Mouse (Mus musculus): ENCODE measurements around the gene Olfr294. TPM values are rescaled to one million over a fixed set of nuclear protein-coding genes. Genes with fewer than 3 reads are reported as not detected.

Gene Olfr294
- not detected in 2 replicates for polyA plus RNA-seq (2014; fragmentation: Nextera tagmentation; extraction: Ambion mirVana)

DNA sequence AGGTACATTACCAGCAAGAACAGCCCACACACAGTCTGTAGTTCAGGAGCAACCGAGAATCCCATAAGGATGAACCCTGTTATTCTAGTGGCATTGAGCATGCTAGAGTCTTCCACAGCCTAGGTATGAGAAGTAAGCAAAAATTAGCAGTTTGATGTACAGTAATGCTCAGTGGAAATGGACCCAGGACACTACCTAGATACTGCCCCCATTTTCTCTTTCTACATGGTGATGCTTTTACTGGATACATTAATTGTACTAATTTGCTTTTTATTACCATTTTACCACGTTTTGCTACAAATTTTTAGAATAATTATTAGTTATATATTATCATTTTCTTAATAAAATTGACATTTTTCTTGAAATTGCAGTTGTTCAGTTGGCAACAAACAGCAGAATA, at the start of gene Olfr294:
Gene Olfr294 (minus strand): TSS at position 101 of the 400 bp plus-strand sequence.
- no peak within 1 kb of the TSS for H3K9ac ChIP-seq (ENCODE audit: low read depth, low read length)
- H3K4me3 ChIP-seq (ENCODE audit: low read depth, low read length): no peak within 1 kb of the TSS
- DNase-seq (ENCODE audit: low spot score) (no peak), ATAC-seq (ENCODE audit: low FRiP score) (no peak)
- no peaks in the 10 kb centered on the region for H3K9me3 ChIP-seq (ENCODE audit: control insufficient read depth, low read length)
- WGBS: 70% methylated on average over 2 of the region's 2 CpGs
- no peak within 1 kb of the TSS for H3K4me2 ChIP-seq (replicated peaks; ENCODE audit: low read depth, low read length)
- no peaks in the 10 kb centered on the region for H3K36me3 ChIP-seq (ENCODE audit: control insufficient read depth, insufficient read depth, low read length)
- no peak within 1 kb of the TSS for H3K27ac ChIP-seq (ENCODE audit: low read depth, low read length)
- no peaks in the 10 kb centered on the region for H3K27me3 ChIP-seq (ENCODE audit: control insufficient read depth, insufficient read depth, low read length)
- H3K4me1 ChIP-seq (replicated peaks; ENCODE audit: control insufficient read depth, insufficient read depth, low read length): no peaks in the 10 kb centered on the region

- Histone ChIP-seq H3K27me3 (ENCODE audit: control insufficient read depth, insufficient read depth, low read length) (no peaks in the 10 kb centered on the region), H3K4me3 (ENCODE audit: low read depth, low read length) (no peak within 1 kb of the TSS), H3K9me3 (ENCODE audit: control insufficient read depth, low read length) (no peaks in the 10 kb centered on the region), H3K27ac (ENCODE audit: low read depth, low read length) (no peak within 1 kb of the TSS), H3K9ac (ENCODE audit: low read depth, low read length) (no peak within 1 kb of the TSS), H3K4me2 (replicated peaks; ENCODE audit: low read depth, low read length) (no peak within 1 kb of the TSS), H3K36me3 (ENCODE audit: control insufficient read depth, insufficient read depth, low read length) (no peaks in the 10 kb centered on the region), H3K4me1 (replicated peaks; ENCODE audit: control insufficient read depth, insufficient read depth, low read length) (no peaks in the 10 kb centered on the region)
- 94% methylated on average over 4 of the region's 4 CpGs for WGBS
- ATAC-seq (ENCODE audit: low FRiP score) (no peak), DNase-seq (ENCODE audit: low spot score) (no peak)
Measured at GRCm38 (mm10) chr7:86648761-86649160, 32.3 kb upstream of the Olfr294 start, which contains the start of gene Olfr293. TSS of gene Olfr293 (plus strand) at chr7:86649061.

- Histone ChIP-seq H3K4me3 (ENCODE audit: low read depth, low read length) (no peak within 1 kb of the TSS), H3K9ac (ENCODE audit: low read depth, low read length) (no peak within 1 kb of the TSS), H3K27me3 (ENCODE audit: control insufficient read depth, insufficient read depth, low read length) (no peaks in the 10 kb centered on the region), H3K9me3 (ENCODE audit: control insufficient read depth, low read length) (no peaks in the 10 kb centered on the region), H3K27ac (ENCODE audit: low read depth, low read length) (no peak within 1 kb of the TSS), H3K4me2 (replicated peaks; ENCODE audit: low read depth, low read length) (no peak within 1 kb of the TSS), H3K36me3 (ENCODE audit: control insufficient read depth, insufficient read depth, low read length) (no peaks in the 10 kb centered on the region), H3K4me1 (replicated peaks; ENCODE audit: control insufficient read depth, insufficient read depth, low read length) (no peaks in the 10 kb centered on the region)
- ATAC-seq (ENCODE audit: low FRiP score) (no peak), DNase-seq (ENCODE audit: low spot score) (no peak)
- WGBS: 84% methylated on average over 2 of the region's 2 CpGs
Measured at GRCm38 (mm10) chr7:86583562-86583961, 32.9 kb downstream of the Olfr294 start, which contains the start of gene Olfr295. TSS of gene Olfr295 (plus strand) at chr7:86583862.

Other genes starting within 250 kb of the Olfr294 start
- gene Olfr305, start 249.7 kb downstream of the Olfr294 start, polyA plus RNA-seq (2014; fragmentation: Nextera tagmentation; extraction: Ambion mirVana): not detected in 2 replicates
- gene Olfr304, start 230.0 kb downstream of the Olfr294 start, polyA plus RNA-seq (2014; fragmentation: Nextera tagmentation; extraction: Ambion mirVana): not detected in 2 replicates
- gene Olfr303, start 218.9 kb downstream of the Olfr294 start, polyA plus RNA-seq (2014; fragmentation: Nextera tagmentation; extraction: Ambion mirVana): not detected in 2 replicates
- not detected in 2 replicates for gene Olfr301, start 212.8 kb downstream of the Olfr294 start, polyA plus RNA-seq (2014; fragmentation: Nextera tagmentation; extraction: Ambion mirVana)
- gene Olfr299, start 156.7 kb downstream of the Olfr294 start, polyA plus RNA-seq (2014; fragmentation: Nextera tagmentation; extraction: Ambion mirVana): not detected in 2 replicates
- not detected in 2 replicates for gene Olfr298, start 124.2 kb downstream of the Olfr294 start, polyA plus RNA-seq (2014; fragmentation: Nextera tagmentation; extraction: Ambion mirVana)
- not detected in 2 replicates for gene Olfr297, start 96.7 kb downstream of the Olfr294 start, polyA plus RNA-seq (2014; fragmentation: Nextera tagmentation; extraction: Ambion mirVana)
- not detected in 2 replicates for gene Olfr295, start 32.8 kb downstream of the Olfr294 start, polyA plus RNA-seq (2014; fragmentation: Nextera tagmentation; extraction: Ambion mirVana)
- not detected in 2 replicates for gene Olfr293, start 32.4 kb upstream of the Olfr294 start, polyA plus RNA-seq (2014; fragmentation: Nextera tagmentation; extraction: Ambion mirVana)
- not detected in 2 replicates for gene Olfr292, start 71.7 kb upstream of the Olfr294 start, polyA plus RNA-seq (2014; fragmentation: Nextera tagmentation; extraction: Ambion mirVana)
- not detected in 2 replicates for gene Folh1, start 159.3 kb upstream of the Olfr294 start, polyA plus RNA-seq (2014; fragmentation: Nextera tagmentation; extraction: Ambion mirVana)
- gene Vmn2r77, start 178.4 kb upstream of the Olfr294 start, polyA plus RNA-seq (2014; fragmentation: Nextera tagmentation; extraction: Ambion mirVana): not detected in 2 replicates